ENCODE assay signal across 9 mouse cellular contexts in the genomic region with DNA sequence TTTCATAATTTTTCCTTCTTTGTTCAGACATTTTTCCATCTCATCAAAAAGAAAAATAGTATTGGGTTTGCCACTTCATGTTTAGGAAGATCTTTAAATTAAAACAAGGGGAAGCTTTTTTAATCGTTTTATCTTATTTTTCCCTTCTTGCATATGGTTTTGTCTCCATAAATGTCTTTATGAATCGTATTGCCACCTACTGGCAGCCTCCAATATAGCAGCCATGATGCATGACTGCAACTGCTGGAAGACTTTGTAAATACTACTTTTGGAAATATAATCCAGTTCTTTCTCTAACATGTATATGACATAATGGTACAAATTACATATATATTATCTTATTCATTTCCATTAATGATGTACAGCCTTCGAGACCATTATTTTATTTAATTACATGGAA.
DNase-seq lines count a peak whose midpoint lies in the region; ATAC-seq and TF ChIP-seq lines count a peak whose summit lies in the region.
"Had no signal": no experiment of that assay in that cellular context is flagged by ENCODE, and none has a peak within 500 bp of the region (broad histone marks: within the 10 kb centered on the region; RNA-seq: fewer than 3 reads in every experiment).

No protein-coding gene starts in this region.

- no peaks in the 10 kb centered on the region for H3K36me3 ChIP-seq in heart, embryonic 11.5 days (ENCODE audit: control insufficient read depth, insufficient read depth, low read length)
- no peaks in the 10 kb centered on the region for H3K36me3 ChIP-seq in ES-E14 (ENCODE audit: control insufficient read depth, insufficient read depth, low read length, poor library complexity, severe bottlenecking)

- intact Hi-C loops in heart, postnatal 10 days (cut with DNase I) = loop anchor here (2.0 to 5.0 kb wide), 3 partner anchors 814 to 1949 kb away; a partner anchor contains a TSS
- intact Hi-C loops in gastrocnemius, postnatal 14 days (cut with DNase I; ENCODE audit: low total_unique reads) = loop anchor here (10.0 kb wide), 1 partner anchor 951 kb away; no protein-coding TSS in a partner anchor

- no peak overlapping the region for H3K27ac ChIP-seq in heart, embryonic 11.5 days (ENCODE audit: low read depth, low read length)
- no peak overlapping the region for H3K27ac ChIP-seq in ES-E14 (ENCODE audit: insufficient read depth, low read depth, low read length, poor library complexity, severe bottlenecking)

- no peak overlapping the region for H3K9ac ChIP-seq in heart, embryonic 11.5 days (ENCODE audit: low read depth, low read length)
- no peak overlapping the region for H3K9ac ChIP-seq in ES-E14 (ENCODE audit: insufficient read depth, low read depth, low read length, poor library complexity, severe bottlenecking)

- peak; percentile 63 to 75 for DNase-seq in heart, postnatal 10 days
- DNase-seq in ES-E14 (ENCODE audit: low read depth, low spot score) = peak; percentile 25
- DNase-seq in c-Kit-positive CD71-positive TER-119-positive erythroid progenitor cells, embryonic 14.5 days (ENCODE audit: low spot score) = peak; percentile 10
- DNase-seq in gastrocnemius, postnatal 14 days = peak; percentile 32
- peak; percentile 57 to 79 for DNase-seq in layer of hippocampus, postnatal 14 days (ENCODE audit: low spot score in 2 of 2)
- DNase-seq in lung, postnatal 36 days = peak; percentile 85
- DNase-seq in telencephalon, adult 2 months (ENCODE audit: low read depth, low spot score) = peak; percentile 36

- H3K27me3 ChIP-seq in heart, embryonic 11.5 days (ENCODE audit: control insufficient read depth, insufficient read depth, low read length) = no peaks in the 10 kb centered on the region
- H3K27me3 ChIP-seq: megakaryocyte, embryonic 14.5 days had no signal

- H3K4me2 ChIP-seq in heart, embryonic 11.5 days = no peak overlapping the region

- WGBS in heart, embryonic 11.5 days (ENCODE audit: insufficient replicate concordance) = 17% methylated on average over 3 of the region's 3 CpGs

- ATAC-seq in heart, embryonic 11.5 days (replicated peaks; ENCODE audit: insufficient number of reproducible peaks, low FRiP score, low TSS enrichment) = no peak

- no peaks in the 10 kb centered on the region for H3K9me3 ChIP-seq in heart, embryonic 11.5 days (replicated peaks; ENCODE audit: control insufficient read depth, low read length)
- no peaks in the 10 kb centered on the region for H3K9me3 ChIP-seq in ES-E14 (ENCODE audit: control insufficient read depth, insufficient read depth, low read depth, low read length)
- H3K9me3 ChIP-seq: megakaryocyte, embryonic 14.5 days had no signal

- H3K4me1 ChIP-seq in heart, embryonic 11.5 days (ENCODE audit: control insufficient read depth, insufficient read depth, low read length) = no peaks in the 10 kb centered on the region
- H3K4me1 ChIP-seq in ES-E14 (ENCODE audit: control insufficient read depth in 2 of 2, insufficient read depth in 2 of 2, low read length in 2 of 2, poor library complexity in 1 of 2) = no peaks in the 10 kb centered on the region
- H3K4me1 ChIP-seq: megakaryocyte, embryonic 14.5 days had no signal

- H3K4me3 ChIP-seq in heart, embryonic 11.5 days (ENCODE audit: low read depth, low read length) = no peak overlapping the region
- no peak overlapping the region for H3K4me3 ChIP-seq in ES-E14 (ENCODE audit: insufficient read depth in 1 of 2, low read depth in 1 of 2, low read length in 2 of 2, poor library complexity in 1 of 2, severe bottlenecking in 1 of 2)
- H3K4me3 ChIP-seq: megakaryocyte, embryonic 14.5 days had no signal

- in situ Hi-C loops in ES-E14 (cut with MboI; ENCODE audit: low sequenced_read_pairs in 2 of 2, unreplicated experiment in 2 of 2) = no loop called here

TF ChIP-seq in ES-E14, 5 proteins besides CTCF, POLR2A, EP300 and RAD21:
- TF ChIP-seq MAFK (IDR thresholded peaks at IDR 0.05; ENCODE audit: insufficient read depth, low read depth, low read length) (no peak), ZC3H11A (IDR thresholded peaks at IDR 0.05; ENCODE audit: borderline replicate concordance, low read depth, low read length) (no peak), ZNF384 (IDR thresholded peaks at IDR 0.05; ENCODE audit: low read depth, low read length) (no peak), CHD2 (IDR thresholded peaks at IDR 0.05; ENCODE audit: low read depth, low read length) (no peak), HCFC1 (IDR thresholded peaks at IDR 0.05; ENCODE audit: borderline replicate concordance, insufficient read depth, low read length) (no peak)

Comparison
In these comparisons a context has a peak if more than half of its experiments do, and no peak if none do; other contexts are left out.
1. DNase-seq: peak in every context shown above with its lines; median percentile 85 in lung, postnatal 36 days; 69 in heart, postnatal 10 days; 68 in layer of hippocampus, postnatal 14 days; 36 in telencephalon, adult 2 months; 32 in gastrocnemius, postnatal 14 days; 25 in ES-E14; 10 in c-Kit-positive CD71-positive TER-119-positive erythroid progenitor cells, embryonic 14.5 days.